Mouse (Mus musculus): ENCODE results near the gene Foxr2. TPM values are rescaled to one million over a fixed set of nuclear protein-coding genes. Genes with fewer than 3 reads are reported as not detected.

Gene Foxr2
- total and polyA plus RNA-seq, 3 experiments: not detected

DNA sequence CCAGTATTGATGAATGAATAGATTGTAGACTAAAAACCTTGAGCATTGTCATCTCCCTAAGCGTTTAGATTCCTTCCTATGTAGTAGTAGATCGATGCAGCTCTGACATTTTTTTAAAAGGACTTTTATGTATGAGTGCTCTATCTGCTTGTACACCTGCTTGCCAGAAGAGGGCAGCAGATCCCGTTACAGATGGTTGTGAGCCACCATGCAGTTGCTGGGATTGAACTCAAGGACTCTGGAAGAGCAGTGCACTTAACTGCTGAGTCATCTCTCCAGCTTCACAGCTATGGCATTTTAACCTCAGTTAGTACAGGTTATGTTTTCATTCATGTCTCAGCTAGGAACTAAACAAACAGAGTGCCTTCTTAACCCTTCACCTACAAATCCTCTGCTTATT lies 36.7 kb downstream of the Foxr2 start:
- Histone ChIP-seq H3K27me3 (ENCODE audit: control insufficient read depth in 1 of 2, insufficient read depth in 2 of 2, low read length in 2 of 2) (no peaks in the 10 kb centered on the region), H3K36me3 (ENCODE audit: control insufficient read depth in 1 of 2, insufficient read depth in 2 of 2, low read length in 2 of 2) (no peaks in the 10 kb centered on the region), H3K4me1 (ENCODE audit: control insufficient read depth in 1 of 2, insufficient read depth in 2 of 2, low read length in 2 of 2) (no peaks in the 10 kb centered on the region), H3K27ac (ENCODE audit: control insufficient read depth, low read depth, low read length) (no peak overlapping the region), H3K9ac (ENCODE audit: control insufficient read depth, low read depth, low read length, poor library complexity, severe bottlenecking) (no peak overlapping the region), H3K9me3 (replicated peaks; ENCODE audit: insufficient read depth, low read length) (no peaks in the 10 kb centered on the region), H3K4me3 (ENCODE audit: control insufficient read depth in 1 of 2, insufficient read depth in 1 of 2, low read depth in 2 of 2, low read length in 2 of 2) (no peak overlapping the region), H3K79me2 (ENCODE audit: control insufficient read depth, insufficient read depth, low read length, poor library complexity) (no peaks in the 10 kb centered on the region)
- DNase-seq (ENCODE audit: low read depth, low spot score): peak; percentile 31
- TF ChIP-seq RAD21 (IDR thresholded peaks at IDR 0.05; ENCODE audit: low read depth, low read length): peak; percentile 21
- peak; percentile 24 to 49 (median 42) for TF ChIP-seq CTCF (IDR thresholded peaks at IDR 0.05 in 2 of 3, conservative IDR thresholded peaks at IDR 0.05 in 1 of 3; ENCODE audit: control insufficient read depth in 1 of 3, insufficient read depth in 1 of 3, low read depth in 2 of 3, low read length in 3 of 3, poor library complexity in 1 of 3, severe bottlenecking in 1 of 3)
- peak; percentile 39 for TF ChIP-seq SMC3 (IDR thresholded peaks at IDR 0.05; ENCODE audit: low read depth, low read length)
- no peak for TF ChIP-seq ETS1 (IDR thresholded peaks at IDR 0.05; ENCODE audit: low read depth, low read length)

DNA sequence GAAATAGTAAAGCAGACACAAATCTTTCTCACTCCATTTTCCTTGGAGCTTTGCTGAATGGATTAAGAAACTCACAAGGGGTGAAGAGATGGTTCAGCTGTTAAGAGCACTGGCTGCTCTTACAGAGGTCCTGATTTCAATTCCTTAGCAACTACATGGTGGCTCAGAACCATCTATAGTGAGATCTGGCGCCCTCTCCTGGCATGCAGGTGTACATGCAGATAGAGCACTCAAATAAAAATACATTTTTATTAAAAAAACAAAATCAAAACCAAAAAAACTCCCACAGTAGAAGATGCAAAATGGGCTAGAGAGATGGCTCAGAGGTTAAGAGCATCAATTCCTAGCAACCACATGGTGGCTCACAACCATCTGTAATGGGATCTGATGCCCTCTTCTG lies 56.2 kb downstream of the Foxr2 start:
- no peak for TF ChIP-seq ZNF384 (IDR thresholded peaks at IDR 0.05; ENCODE audit: low read depth, low read length)
- peak in 2 of 3 experiments; percentile 22 to 24; a peak in 3 of 6 replicates for TF ChIP-seq CTCF (IDR thresholded peaks at IDR 0.05 in 2 of 3, conservative IDR thresholded peaks at IDR 0.05 in 1 of 3; ENCODE audit: control insufficient read depth in 1 of 3, insufficient read depth in 1 of 3, low read depth in 2 of 3, low read length in 3 of 3, poor library complexity in 1 of 3, severe bottlenecking in 1 of 3)
- TF ChIP-seq KAT2A (conservative IDR thresholded peaks at IDR 0.05; ENCODE audit: low read depth, low read length): no peak
- TF ChIP-seq EP300 (IDR thresholded peaks at IDR 0.05; ENCODE audit: low read depth in 1 of 2, low read length in 2 of 2): no peak
- no peak for TF ChIP-seq SMC3 (IDR thresholded peaks at IDR 0.05; ENCODE audit: low read depth, low read length)
- no peaks in the 10 kb centered on the region for H3K36me3 ChIP-seq (ENCODE audit: control insufficient read depth in 1 of 2, insufficient read depth in 2 of 2, low read length in 2 of 2)
- H3K79me2 ChIP-seq (ENCODE audit: control insufficient read depth, insufficient read depth, low read length, poor library complexity): no peaks in the 10 kb centered on the region
- H3K9me3 ChIP-seq (replicated peaks; ENCODE audit: insufficient read depth, low read length): no peaks in the 10 kb centered on the region
- H3K27me3 ChIP-seq (ENCODE audit: control insufficient read depth in 1 of 2, insufficient read depth in 2 of 2, low read length in 2 of 2): no peaks in the 10 kb centered on the region
- no peak overlapping the region for H3K4me3 ChIP-seq (ENCODE audit: control insufficient read depth in 1 of 2, insufficient read depth in 1 of 2, low read depth in 2 of 2, low read length in 2 of 2)
- H3K9ac ChIP-seq (ENCODE audit: control insufficient read depth, low read depth, low read length, poor library complexity, severe bottlenecking): no peak overlapping the region
- peak; percentile 4 for DNase-seq (ENCODE audit: low read depth, low spot score)
- no peak overlapping the region for H3K27ac ChIP-seq (ENCODE audit: control insufficient read depth, low read depth, low read length)
- no peaks in the 10 kb centered on the region for H3K4me1 ChIP-seq (ENCODE audit: control insufficient read depth in 1 of 2, insufficient read depth in 2 of 2, low read length in 2 of 2)

DNA sequence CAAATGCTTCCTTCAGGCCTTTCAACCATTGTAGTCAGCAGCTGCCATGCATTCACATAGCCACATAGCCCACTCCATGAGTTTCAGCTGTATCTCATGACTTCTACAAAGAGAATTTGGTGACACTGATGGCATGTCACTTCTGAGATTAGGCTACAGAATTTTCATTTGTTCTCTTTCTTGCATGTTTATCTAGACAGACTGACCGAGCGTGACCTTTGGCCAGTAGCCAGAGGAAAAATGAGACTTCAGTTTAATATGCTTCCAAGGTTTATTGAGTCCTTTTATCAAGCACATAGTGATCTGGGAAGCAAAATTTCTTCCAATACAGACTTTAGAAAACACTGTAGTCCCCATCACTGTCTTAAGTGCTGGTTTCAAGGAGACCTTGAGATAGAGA lies 63.6 kb downstream of the Foxr2 start:
- Histone ChIP-seq H3K9ac (ENCODE audit: control insufficient read depth, low read depth, low read length, poor library complexity, severe bottlenecking) (no peak overlapping the region), H3K36me3 (ENCODE audit: control insufficient read depth in 1 of 2, insufficient read depth in 2 of 2, low read length in 2 of 2) (no peaks in the 10 kb centered on the region), H3K9me3 (replicated peaks; ENCODE audit: insufficient read depth, low read length) (no peaks in the 10 kb centered on the region), H3K27ac (ENCODE audit: control insufficient read depth, low read depth, low read length) (no peak overlapping the region), H3K4me3 (ENCODE audit: control insufficient read depth in 1 of 2, insufficient read depth in 1 of 2, low read depth in 2 of 2, low read length in 2 of 2) (no peak overlapping the region), H3K4me1 (ENCODE audit: control insufficient read depth in 1 of 2, insufficient read depth in 2 of 2, low read length in 2 of 2) (no peaks in the 10 kb centered on the region), H3K27me3 (ENCODE audit: control insufficient read depth in 1 of 2, insufficient read depth in 2 of 2, low read length in 2 of 2) (no peaks in the 10 kb centered on the region), H3K79me2 (ENCODE audit: control insufficient read depth, insufficient read depth, low read length, poor library complexity) (no peaks in the 10 kb centered on the region)
- no peak for TF ChIP-seq GATA1 (IDR thresholded peaks at IDR 0.05; ENCODE audit: low read depth, low read length)
- no peak for DNase-seq (ENCODE audit: low read depth, low spot score)

Other genes with a start within 250 kb of the Foxr2 start
- not detected in 2 replicates for gene Usp51, start 112.3 kb upstream of the Foxr2 start, total RNA-seq (2012; rRNA removed)
- gene Usp51, start 112.3 kb upstream of the Foxr2 start, polyA plus RNA-seq (2012; ENCODE audit: insufficient read depth in 1 of 2, insufficient read length in 2 of 2, low read depth in 1 of 2, low replicate concordance in 2 of 2, missing spikeins in 1 of 2): not detected
- not detected in 2 replicates for gene Mageh1, start 81.2 kb upstream of the Foxr2 start, total RNA-seq (2012; rRNA removed)
- not detected for gene Mageh1, start 81.2 kb upstream of the Foxr2 start, polyA plus RNA-seq (2012; ENCODE audit: insufficient read depth in 1 of 2, insufficient read length in 2 of 2, low read depth in 1 of 2, low replicate concordance in 2 of 2, missing spikeins in 1 of 2)
- gene Rragb, start 21.2 kb downstream of the Foxr2 start, total RNA-seq (2012; rRNA removed): not detected in 2 replicates
- gene Rragb, start 21.2 kb downstream of the Foxr2 start, polyA plus RNA-seq (2012; ENCODE audit: insufficient read depth in 1 of 2, insufficient read length in 2 of 2, low read depth in 1 of 2, low replicate concordance in 2 of 2, missing spikeins in 1 of 2): not detected
- not detected in 2 replicates for gene Klf8, start 118.7 kb downstream of the Foxr2 start, total RNA-seq (2012; rRNA removed)
- gene Klf8, start 118.7 kb downstream of the Foxr2 start, polyA plus RNA-seq (2012; ENCODE audit: insufficient read depth in 1 of 2, insufficient read length in 2 of 2, low read depth in 1 of 2, low replicate concordance in 2 of 2, missing spikeins in 1 of 2): not detected